Mouse (Mus musculus) frontal cortex, postnatal 36 days (tissue): Measurements from ENCODE around the gene Zfp655.
"Not testable (repeated sequence)": the region's sequence is repeated elsewhere in the genome, so short reads cannot be mapped to it uniquely, and the experiment has no call there.

Source experiments
- DNase-seq, 2 experiments: peaks; one replicate each; pipeline ENCODE4 v3.0.0; 2022; ENCODE audit warnings: low spot score in 2 of 2

The Zfp655 gene

GRCm38 (mm10) chr5:145231367-145231871 lies at the start of gene Zfp655:
Gene Zfp655, plus strand, starts transcription at chr5:145231715.
- DNase-seq = peak; percentile 98 to 99

- no peak for DNase-seq
Observed at GRCm38 (mm10) chr5:145185244-145185643, 46.3 kb upstream of the Zfp655 start.

- DNase-seq = no peak
Observed at GRCm38 (mm10) chr5:145189416-145189815, 42.1 kb upstream of the Zfp655 start.

GRCm38 (mm10) chr5:145190373-145190772 lies 41.1 kb upstream of the Zfp655 start:
- no peak for DNase-seq

- DNase-seq = peak; percentile 93 to 94
Observed at GRCm38 (mm10) chr5:145190875-145191798, 40.4 kb upstream of the Zfp655 start.

- no peak for DNase-seq
Observed at GRCm38 (mm10) chr5:145191962-145192361, 39.6 kb upstream of the Zfp655 start, which contains the start of gene Atp5j2. Gene Atp5j2, minus strand, starts transcription at chr5:145192062.

GRCm38 (mm10) chr5:145200387-145200786 lies 31.1 kb upstream of the Zfp655 start:
- no peak for DNase-seq

- DNase-seq = peak; percentile 61 to 75
Observed at GRCm38 (mm10) chr5:145201321-145201991, 30.1 kb upstream of the Zfp655 start, which contains the start of gene Zkscan14. Gene Zkscan14, minus strand, starts transcription at chr5:145201868.

- no peak for DNase-seq
Observed at GRCm38 (mm10) chr5:145202446-145202845, 29.1 kb upstream of the Zfp655 start.

- DNase-seq = peak; percentile 98
Observed at GRCm38 (mm10) chr5:145203936-145204691, 27.4 kb upstream of the Zfp655 start, which contains the start of gene Zkscan5. Gene Zkscan5, plus strand, starts transcription at chr5:145204562.

- no peak for DNase-seq
Observed at GRCm38 (mm10) chr5:145205041-145205440, 26.5 kb upstream of the Zfp655 start.

- DNase-seq = no peak
Observed at GRCm38 (mm10) chr5:145207385-145207784, 24.1 kb upstream of the Zfp655 start.

- DNase-seq = no peak
Observed at GRCm38 (mm10) chr5:145207954-145208353, 23.6 kb upstream of the Zfp655 start.

- DNase-seq = not testable (repeated sequence)
Observed at GRCm38 (mm10) chr5:145208391-145208790, 23.1 kb upstream of the Zfp655 start.

- no peak for DNase-seq
Observed at GRCm38 (mm10) chr5:145211340-145211739, 20.2 kb upstream of the Zfp655 start.

GRCm38 (mm10) chr5:145212216-145212615 lies 19.3 kb upstream of the Zfp655 start:
- DNase-seq = no peak

GRCm38 (mm10) chr5:145213505-145213904 lies 18.0 kb upstream of the Zfp655 start:
- DNase-seq = no peak

- no peak for DNase-seq
Observed at GRCm38 (mm10) chr5:145214679-145215078, 16.8 kb upstream of the Zfp655 start.

- no peak for DNase-seq
Observed at GRCm38 (mm10) chr5:145217746-145218145, 13.8 kb upstream of the Zfp655 start.

- no peak for DNase-seq
Observed at GRCm38 (mm10) chr5:145218206-145218605, 13.3 kb upstream of the Zfp655 start.

GRCm38 (mm10) chr5:145218671-145219070 lies 12.8 kb upstream of the Zfp655 start:
- no peak for DNase-seq

- DNase-seq = no peak
Observed at GRCm38 (mm10) chr5:145219981-145220380, 11.5 kb upstream of the Zfp655 start.
